Mouse (Mus musculus) ES-Bruce4 (cell line): ENCODE data around the gene Vgll4. TPM values are rescaled to one million over a fixed set of nuclear protein-coding genes. Genes with fewer than 3 reads are reported as not detected.
A peak's percentile ranks its signal among the peaks of the same experiment; 100 is the strongest.
"Not testable (repeated sequence)": the region's sequence is repeated elsewhere in the genome, so short reads cannot be mapped to it uniquely, and the experiment has no call there.

Experiments
- H3K27ac ChIP-seq: 2 replicates; pipeline ENCODE4 v1.5.1; 2012; ENCODE audit warnings: low read length, inconsistent platforms; ENCODE audit not compliant: insufficient read depth
- H3K27me3 ChIP-seq: 2 replicates; pipeline ENCODE4 v1.6.1; 2012; ENCODE audit warnings: mild to moderate bottlenecking, low read length, inconsistent platforms; ENCODE audit not compliant: control insufficient read depth, poor library complexity, insufficient read depth, severe bottlenecking
- H3K36me3 ChIP-seq: 2 replicates; pipeline ENCODE4 v1.6.1; 2012; ENCODE audit warnings: inconsistent platforms, mild to moderate bottlenecking, low read length, moderate library complexity; ENCODE audit not compliant: control insufficient read depth, poor library complexity, insufficient read depth, severe bottlenecking
- H3K4me1 ChIP-seq: one replicate; pipeline ENCODE4 v1.8.1; 2011; ENCODE audit warnings: low read length; ENCODE audit not compliant: control insufficient read depth, insufficient read depth
- H3K4me3 ChIP-seq: 2 replicates; pipeline ENCODE4 v1.5.1; 2011; ENCODE audit warnings: low read depth, mild to moderate bottlenecking, low read length
- H3K9ac ChIP-seq: 2 replicates; pipeline ENCODE4 v1.6.1; 2012; ENCODE audit warnings: low read depth, mild to moderate bottlenecking, inconsistent platforms; ENCODE audit not compliant: poor library complexity, severe bottlenecking
- H3K9me3 ChIP-seq: replicated peaks from 2 replicates; pipeline ENCODE4 v1.6.1; 2012; ENCODE audit warnings: mild to moderate bottlenecking, low read length, inconsistent platforms; ENCODE audit not compliant: control insufficient read depth, poor library complexity, insufficient read depth, severe bottlenecking
- CTCF ChIP-seq: IDR thresholded peaks from one replicate; pipeline ENCODE4 v1.8.1; 2011; ENCODE audit warnings: low read depth, low read length
- EP300 ChIP-seq: IDR thresholded peaks from 2 replicates; pipeline ENCODE4 v1.6.1; 2011; ENCODE audit warnings: low read depth, low read length; ENCODE audit not compliant: insufficient read depth
- POLR2A ChIP-seq: IDR thresholded peaks from one replicate; pipeline ENCODE4 v1.8.1; 2011; ENCODE audit warnings: low read length; ENCODE audit not compliant: insufficient read depth
- polyA plus RNA-seq: library from polyadenylated mRNA; stranded (reverse); fragments of >200 nt; gene quantifications from 2 replicates; pipeline ENCODE4 v1.2.4, GENCODE M21; 2011; ENCODE audit warnings: low read depth; ENCODE audit not compliant: missing spikeins, insufficient read depth, insufficient read length

The Vgll4 gene
- polyA plus RNA-seq, 1 experiment, result 37.3 TPM

GRCm38 (mm10) chr6:114927400-114927799, 42.4 kb downstream of the Vgll4 start:
- H3K27me3 ChIP-seq, result no peaks in the 10 kb centered on the region
- H3K4me1 ChIP-seq, result no peaks in the 10 kb centered on the region
- no peak overlapping the region for H3K4me3 ChIP-seq
- no peak overlapping the region for H3K27ac ChIP-seq
- H3K36me3 ChIP-seq, result no peaks in the 10 kb centered on the region
- peaks cover 2% of the 10 kb centered on the region; the same call in 1 of the 2 replicates for H3K9me3 ChIP-seq
- H3K9ac ChIP-seq, result no peak overlapping the region
- no peak for TF ChIP-seq POLR2A
- peak; percentile 51 for TF ChIP-seq CTCF

- H3K4me3 ChIP-seq, result no peak overlapping the region
- H3K4me1 ChIP-seq, result no peaks in the 10 kb centered on the region
- no peak overlapping the region for H3K27ac ChIP-seq
- H3K36me3 ChIP-seq, result no peaks in the 10 kb centered on the region
- no peak overlapping the region for H3K9ac ChIP-seq
- H3K27me3 ChIP-seq, result no peaks in the 10 kb centered on the region
- no peak for TF ChIP-seq EP300
- no peak for TF ChIP-seq POLR2A
- TF ChIP-seq CTCF, result peak; percentile 43
- H3K9me3 ChIP-seq, result peaks cover 2% of the 10 kb centered on the region; the same call in 1 of the 2 replicates
Measured at GRCm38 (mm10) chr6:114926369-114927157, 43.2 kb downstream of the Vgll4 start.

- H3K4me1 ChIP-seq, result no peaks in the 10 kb centered on the region
- no peak overlapping the region for H3K27ac ChIP-seq
Measured at GRCm38 (mm10) chr6:114925196-114925595, 44.6 kb downstream of the Vgll4 start.

GRCm38 (mm10) chr6:114922355-114923096, 47.3 kb downstream of the Vgll4 start:
- not testable (repeated sequence) for H3K4me3 ChIP-seq, H3K4me1 ChIP-seq, H3K27ac ChIP-seq, H3K27me3 ChIP-seq, H3K36me3 ChIP-seq, H3K9me3 ChIP-seq, H3K9ac ChIP-seq
- peak; percentile 31 for TF ChIP-seq CTCF

More at GRCm38 (mm10) chr6:114925196-114925595, 44.6 kb downstream of the Vgll4 start:
- Histone ChIP-seq H3K36me3 (no peaks in the 10 kb centered on the region), H3K9ac (no peak overlapping the region), H3K4me3 (no peak overlapping the region), H3K9me3 (peaks cover 2% of the 10 kb centered on the region; the same call in 1 of the 2 replicates), H3K27me3 (no peaks in the 10 kb centered on the region)
- TF ChIP-seq POLR2A (no peak), EP300 (no peak), CTCF (no peak)

- no peak overlapping the region for H3K4me3 ChIP-seq
- H3K36me3 ChIP-seq, result no peaks in the 10 kb centered on the region
- H3K27ac ChIP-seq, result no peak overlapping the region
- H3K27me3 ChIP-seq, result no peaks in the 10 kb centered on the region
- H3K9me3 ChIP-seq, result no peaks in the 10 kb centered on the region; the same call in 1 of the 2 replicates
- TF ChIP-seq POLR2A, result no peak
- TF ChIP-seq CTCF, result no peak
- no peak for TF ChIP-seq EP300
- peaks cover 2% of the 10 kb centered on the region for H3K4me1 ChIP-seq
- peak overlapping the region; percentile 56; the same call in 1 of the 2 replicates for H3K9ac ChIP-seq
Measured at GRCm38 (mm10) chr6:114921632-114922354, 48.0 kb downstream of the Vgll4 start.
